Mouse (Mus musculus) bone marrow macrophage, adult 2 months (primary cell): ENCODE results near the gene Mrps18a.

Experiments
- CTCF ChIP-seq: IDR thresholded peaks from 2 replicates; pipeline ENCODE4 v1.5.1; 2012; ENCODE audit warnings: low read depth, mild to moderate bottlenecking, low read length, moderate library complexity
- POLR2A ChIP-seq: IDR thresholded peaks from 2 replicates; pipeline ENCODE4 v1.6.1; 2012; ENCODE audit warnings: mild to moderate bottlenecking, low read depth, low read length, borderline replicate concordance

- TF ChIP-seq POLR2A: no peak
- no peak for TF ChIP-seq CTCF
These were observed 39.3 kb upstream of the Mrps18a start for GRCm38 (mm10) chr17:46071531-46071930.
